Mouse (Mus musculus) adrenal gland, postnatal 36 days (tissue): ENCODE measurements around the gene Zfpl1. TPM values are rescaled to one million over a fixed set of nuclear protein-coding genes. Genes with fewer than 3 reads are reported as not detected.
A peak's percentile ranks its signal among the peaks of the same experiment; 100 is the strongest.

Source experiments
- DNase-seq, 2 experiments: peaks; one replicate each; pipeline ENCODE4 v3.0.0; 2021; ENCODE audit warnings: mixed read lengths in 1 of 2
- total RNA-seq, 2 experiments: library from RNA; stranded (reverse); gene quantifications; 2 replicates each; pipeline ENCODE4 v1.2.3; 2021

Gene Zfpl1
- total RNA-seq, 2 experiments from 2014 or later, result 34.2 to 37.4 TPM

DNA sequence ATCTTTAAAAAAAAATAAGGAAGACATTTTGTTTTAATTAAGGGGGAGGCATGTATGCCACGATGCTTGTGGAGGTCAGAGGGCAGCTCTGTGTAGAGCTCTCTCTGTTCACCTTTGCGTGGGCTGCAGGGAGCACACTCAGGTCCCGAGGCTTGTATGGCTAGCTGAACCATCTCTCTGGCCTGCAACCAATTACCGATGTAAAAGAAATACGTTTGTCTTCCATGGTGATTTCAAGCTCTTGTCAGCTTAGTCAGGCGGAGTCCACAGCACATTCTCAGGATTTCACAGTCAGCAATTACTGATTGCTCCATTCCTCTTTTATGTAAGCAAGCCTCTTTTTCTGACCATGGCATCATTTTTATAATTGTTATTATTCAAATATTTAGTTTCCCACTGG lies 16.4 kb upstream of the Zfpl1 start:
- no peak for DNase-seq

DNA sequence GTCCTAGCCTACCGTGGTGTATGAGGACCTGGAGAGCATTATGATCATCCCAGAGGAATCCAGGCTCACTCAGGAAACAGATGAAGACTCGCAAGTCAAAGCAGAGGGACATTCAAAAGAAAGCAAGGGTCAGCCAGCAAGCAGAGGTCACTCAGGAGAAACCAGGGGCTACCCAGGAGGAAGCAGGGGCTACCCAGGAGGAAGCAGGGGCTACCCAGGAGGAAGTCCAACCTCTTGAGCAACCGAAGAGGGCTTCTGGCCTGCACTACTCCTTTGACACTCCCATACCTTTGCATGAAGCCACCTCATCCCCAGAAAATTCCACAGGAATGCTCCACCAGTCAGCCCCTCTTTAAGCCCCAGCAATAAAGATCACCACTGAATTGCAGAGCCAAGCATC lies 13.1 kb upstream of the Zfpl1 start:
- peak in 1 of 2 experiments; percentile 44 for DNase-seq

DNA sequence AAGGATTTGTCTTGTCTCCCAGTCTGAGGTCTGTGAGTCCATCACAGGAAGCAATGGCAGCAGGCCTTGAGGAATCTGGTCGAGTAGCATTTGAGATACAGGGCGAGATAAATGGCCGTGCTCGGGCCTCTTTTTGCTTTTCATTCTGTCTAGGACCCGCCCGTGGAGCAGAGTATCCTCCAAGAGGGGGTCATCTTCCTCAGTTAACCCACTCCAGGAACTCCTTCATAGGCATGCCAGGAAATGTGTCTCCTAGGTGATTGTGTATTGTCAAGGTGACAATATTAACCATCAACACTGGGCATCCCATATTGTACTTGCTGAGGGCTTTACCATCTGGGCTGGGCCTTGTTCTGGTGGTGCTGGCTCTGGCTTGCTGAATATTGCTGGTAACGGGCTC lies 9.4 kb upstream of the Zfpl1 start, which contains the start of gene AC131692.1:
Gene AC131692.1, plus strand, starts transcription at position 301 of the 400 bp plus-strand sequence.
- no peak for DNase-seq

DNA sequence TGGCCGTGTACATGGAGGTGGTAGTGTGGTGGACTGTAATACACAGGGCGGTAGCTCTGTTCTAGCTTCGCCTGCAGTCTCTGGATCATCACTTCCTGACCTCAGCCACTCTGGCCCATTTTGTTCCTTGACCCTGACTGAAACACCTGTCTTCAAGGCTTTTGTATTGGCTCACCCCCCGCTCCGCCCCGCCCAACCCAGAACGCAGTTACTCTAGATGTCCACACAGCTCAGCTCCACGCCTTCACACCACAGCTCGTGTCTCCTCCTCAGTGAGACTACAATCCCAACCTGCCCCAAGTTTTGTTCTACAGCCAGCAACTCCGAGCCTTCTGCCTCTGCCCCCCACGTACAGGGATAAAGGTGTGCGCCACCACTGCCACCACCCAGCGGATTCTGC lies 4.1 kb upstream of the Zfpl1 start:
- DNase-seq, result no peak

DNA sequence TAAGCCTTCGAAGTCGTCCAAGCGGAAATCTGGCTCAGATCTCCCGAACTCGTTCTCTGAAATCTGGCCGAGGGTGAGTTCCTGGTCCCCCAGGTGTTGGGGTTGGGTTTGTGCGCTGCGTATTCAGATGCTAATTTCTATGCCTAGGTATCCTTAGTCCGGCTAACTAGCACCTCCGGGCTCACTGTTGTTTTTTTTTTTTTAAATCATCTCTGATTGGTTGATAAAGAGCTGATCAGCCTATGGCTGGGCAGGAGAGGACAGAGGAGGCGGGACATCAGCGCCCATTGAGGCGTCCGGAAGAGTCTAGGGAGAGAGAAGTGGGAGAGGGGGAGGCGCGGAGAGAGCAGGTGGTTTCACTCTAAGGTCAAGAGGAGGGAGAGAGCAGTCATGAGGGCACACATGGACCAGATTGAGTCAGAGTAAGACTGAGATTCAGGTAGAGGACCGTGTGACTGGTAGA lies 692 bp upstream of the Zfpl1 start:
- peak; percentile 65 to 69 for DNase-seq

DNA sequence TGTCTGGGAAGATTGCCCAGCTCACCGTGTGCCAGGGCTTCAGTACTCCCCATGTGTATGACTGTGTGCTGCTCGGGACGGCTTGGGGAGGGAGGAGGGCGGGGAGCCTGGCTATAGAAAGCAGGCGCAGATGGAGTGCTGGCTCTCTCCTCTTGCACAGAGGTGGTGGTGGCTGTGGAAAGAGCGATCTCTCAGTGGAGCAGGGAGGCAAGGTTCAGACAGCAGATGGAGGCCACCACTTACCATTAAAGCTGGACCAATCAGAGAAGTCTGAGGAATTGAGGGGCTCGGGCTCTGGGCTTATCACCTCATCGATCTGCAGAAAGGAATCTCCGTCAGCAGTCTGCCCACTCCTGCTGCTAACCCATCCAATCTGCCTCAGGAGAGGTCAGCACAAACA lies 2.6 kb downstream of the Zfpl1 start, which contains the start of gene Gm28374:
Gene Gm28374, minus strand, starts transcription at position 101 of the 400 bp plus-strand sequence.
- DNase-seq, result no peak

DNA sequence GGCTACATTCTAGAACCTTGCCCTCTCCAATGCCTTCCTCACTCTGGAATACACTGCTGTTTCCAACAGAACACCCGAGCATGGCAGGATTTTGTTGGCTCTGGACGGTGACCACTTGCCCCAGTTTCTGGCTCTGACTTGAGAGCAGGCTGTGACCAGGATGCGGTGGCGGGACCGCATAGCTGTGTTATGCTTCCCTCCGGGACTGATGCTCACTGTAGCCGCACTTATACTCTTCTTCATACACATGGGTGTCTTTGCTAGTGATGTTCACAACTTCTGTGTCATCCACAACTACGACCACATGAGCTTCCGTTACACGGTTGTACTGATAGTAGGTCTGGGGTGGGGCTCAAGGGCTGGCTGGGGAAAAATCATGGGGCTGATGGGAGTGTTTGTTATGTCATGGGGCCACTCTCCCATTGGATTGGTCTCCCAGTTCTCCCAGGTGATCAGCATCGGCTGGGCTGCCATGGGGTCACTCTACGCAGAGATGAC lies 4.7 kb downstream of the Zfpl1 start, which contains the start of gene Tmem262:
Gene Tmem262, plus strand, starts transcription at position 51 of the 498 bp plus-strand sequence.
- no peak for DNase-seq

DNA sequence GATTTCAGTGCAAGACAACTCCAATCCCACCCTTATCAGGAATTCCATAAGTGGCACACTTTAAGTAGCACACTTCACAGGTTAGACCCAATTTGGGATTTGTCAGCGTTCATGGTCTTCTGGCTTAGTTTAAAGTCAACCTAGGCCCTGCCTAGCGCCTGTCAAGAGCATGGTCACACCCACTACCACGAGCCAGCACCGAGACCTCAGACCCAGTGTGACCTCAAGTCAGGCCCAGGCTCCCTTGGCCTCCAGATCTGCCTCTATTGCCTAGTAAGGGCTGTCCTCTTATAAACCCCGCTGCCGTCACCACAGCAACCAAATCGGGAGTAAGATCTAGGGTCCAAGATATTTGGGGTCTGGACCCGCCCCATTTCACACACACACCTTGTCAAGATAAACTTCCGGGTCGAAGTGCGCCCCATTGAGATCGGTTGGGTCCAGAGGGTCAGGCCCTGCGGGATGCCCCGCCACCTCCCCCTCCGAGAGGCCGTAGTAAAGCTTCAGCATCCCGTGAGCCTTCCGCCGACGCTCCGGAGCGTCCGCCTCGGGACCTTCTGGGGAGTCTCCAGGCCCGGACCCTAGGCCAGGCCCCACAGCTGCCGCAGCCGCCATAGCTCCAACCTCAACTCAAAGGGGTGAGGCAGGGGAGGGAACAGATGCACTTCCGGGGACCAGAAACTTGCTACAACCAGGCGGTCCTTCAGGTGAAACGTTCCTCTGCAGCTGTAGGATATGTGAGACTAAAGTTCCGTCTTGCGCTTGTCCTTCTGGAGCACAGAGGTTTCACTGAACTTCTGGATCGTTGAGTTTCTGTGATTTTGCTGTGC lies 8.0 kb downstream of the Zfpl1 start, which contains the start of gene Vps51:
Gene Vps51, minus strand, starts transcription at position 668 of the 830 bp plus-strand sequence.
- DNase-seq, result peak; percentile 83 to 87

DNA sequence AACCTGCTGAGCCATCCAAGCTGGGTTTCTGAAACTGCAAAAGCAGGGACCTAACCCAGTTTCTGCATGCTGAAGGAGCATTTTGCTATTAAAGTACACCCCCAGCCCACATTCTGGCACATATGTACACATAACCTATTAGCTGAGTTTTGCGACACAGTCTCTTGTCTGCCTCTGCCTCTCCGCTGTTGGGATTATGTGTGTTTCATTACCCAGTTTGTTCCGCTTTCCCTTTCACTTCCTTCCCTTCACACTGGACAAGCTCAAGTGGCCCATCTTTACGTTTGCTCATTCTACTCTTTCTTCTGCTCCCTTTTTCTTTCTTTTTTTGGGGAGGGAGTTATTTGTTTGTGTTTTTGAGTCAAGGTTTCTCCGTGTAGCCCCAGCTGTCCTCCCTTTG lies 10.9 kb downstream of the Zfpl1 start:
- no peak for DNase-seq

DNA sequence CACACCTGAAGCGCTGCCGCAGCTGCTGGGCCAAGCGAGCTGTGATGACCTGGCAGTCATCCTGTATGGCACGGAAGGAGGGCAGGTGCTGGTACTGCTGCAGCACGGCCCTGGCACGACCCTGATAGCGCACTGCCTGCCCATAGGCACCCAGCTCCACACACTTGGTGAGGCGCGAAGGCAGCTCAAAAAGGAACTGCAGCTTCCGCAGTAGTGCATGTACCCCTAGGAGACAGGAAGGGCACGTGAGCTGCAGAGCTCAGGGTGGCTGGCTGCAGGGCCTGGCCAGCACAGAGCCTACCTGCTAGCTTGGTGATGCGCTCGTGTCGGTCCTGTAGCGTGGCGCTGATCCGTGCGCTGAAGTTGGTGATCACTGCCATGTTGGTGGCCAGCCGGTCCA lies 13.5 kb downstream of the Zfpl1 start:
- no peak for DNase-seq

DNA sequence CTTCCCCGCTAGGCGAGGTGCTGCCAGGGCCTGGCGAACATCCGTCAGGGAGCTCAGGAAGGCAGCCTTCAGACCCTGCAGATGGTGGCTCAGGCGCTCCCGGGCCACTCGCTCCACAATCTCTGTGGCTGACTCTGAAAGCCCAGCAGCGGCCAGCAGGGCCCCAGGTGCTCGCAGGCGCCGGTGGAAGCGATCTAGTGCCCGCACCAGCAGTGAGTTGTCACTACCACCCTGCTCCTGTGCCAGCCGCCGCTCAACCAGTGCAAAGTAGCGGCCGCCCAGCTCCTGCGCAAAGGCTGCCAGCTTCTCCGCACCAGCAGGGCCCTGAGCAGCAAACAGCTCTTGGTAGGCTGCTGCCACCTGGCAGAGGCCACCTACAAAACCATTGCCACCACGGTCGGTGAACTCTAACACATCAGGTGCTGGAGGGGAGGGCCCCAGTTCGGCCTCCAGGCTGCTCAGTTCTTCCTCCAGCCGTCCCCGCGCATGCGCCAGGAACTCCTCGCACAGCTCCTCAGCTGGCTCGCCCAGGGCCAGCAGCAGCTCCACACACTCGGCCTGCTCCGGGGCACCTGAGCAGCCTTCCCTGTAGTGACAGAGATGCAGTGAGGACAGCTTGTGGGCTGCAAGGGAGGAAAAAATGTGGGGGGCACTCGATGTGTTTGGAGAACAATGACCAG lies 14.0 kb downstream of the Zfpl1 start:
- DNase-seq, result no peak

DNA sequence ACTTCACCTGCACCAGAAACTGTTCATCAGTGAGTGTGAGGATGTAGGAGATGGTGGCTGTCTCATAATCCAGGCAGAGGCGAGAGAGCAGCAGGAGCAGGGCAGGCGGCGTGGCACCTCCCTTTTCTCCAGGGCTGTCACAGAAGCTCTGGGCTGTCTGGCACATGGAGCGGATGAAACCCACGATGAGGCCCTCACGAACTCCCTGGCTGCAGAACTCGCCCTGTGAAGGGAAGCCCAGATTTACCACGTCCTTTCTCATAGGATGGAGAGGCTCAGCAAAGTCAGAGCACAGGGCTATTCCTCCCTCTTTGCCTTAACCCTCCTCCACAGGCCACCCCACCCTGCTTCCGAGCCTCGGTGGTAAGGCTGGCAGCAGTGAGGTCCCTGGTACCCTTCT lies 14.9 kb downstream of the Zfpl1 start:
- no peak for DNase-seq

DNA sequence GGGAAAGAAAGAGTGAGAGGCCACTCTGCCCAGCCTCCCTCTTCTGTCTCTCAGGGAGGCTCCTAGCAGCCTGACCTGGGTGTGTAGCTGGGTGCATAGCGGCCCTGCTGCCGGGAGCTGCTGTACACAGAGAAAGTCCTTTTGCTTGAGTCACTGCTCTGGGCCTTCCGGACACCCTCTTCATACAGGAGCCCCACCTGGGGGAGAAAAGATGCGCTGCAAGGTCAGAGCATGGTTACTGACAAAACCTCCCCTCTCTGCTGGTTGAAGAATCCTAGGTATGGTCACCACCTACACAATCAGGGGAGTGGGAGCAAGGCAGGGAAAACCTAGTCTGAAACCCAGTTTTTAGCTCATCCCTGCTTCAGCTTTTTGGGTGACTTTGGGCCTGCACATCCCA lies 15.8 kb downstream of the Zfpl1 start:
- no peak for DNase-seq

DNA sequence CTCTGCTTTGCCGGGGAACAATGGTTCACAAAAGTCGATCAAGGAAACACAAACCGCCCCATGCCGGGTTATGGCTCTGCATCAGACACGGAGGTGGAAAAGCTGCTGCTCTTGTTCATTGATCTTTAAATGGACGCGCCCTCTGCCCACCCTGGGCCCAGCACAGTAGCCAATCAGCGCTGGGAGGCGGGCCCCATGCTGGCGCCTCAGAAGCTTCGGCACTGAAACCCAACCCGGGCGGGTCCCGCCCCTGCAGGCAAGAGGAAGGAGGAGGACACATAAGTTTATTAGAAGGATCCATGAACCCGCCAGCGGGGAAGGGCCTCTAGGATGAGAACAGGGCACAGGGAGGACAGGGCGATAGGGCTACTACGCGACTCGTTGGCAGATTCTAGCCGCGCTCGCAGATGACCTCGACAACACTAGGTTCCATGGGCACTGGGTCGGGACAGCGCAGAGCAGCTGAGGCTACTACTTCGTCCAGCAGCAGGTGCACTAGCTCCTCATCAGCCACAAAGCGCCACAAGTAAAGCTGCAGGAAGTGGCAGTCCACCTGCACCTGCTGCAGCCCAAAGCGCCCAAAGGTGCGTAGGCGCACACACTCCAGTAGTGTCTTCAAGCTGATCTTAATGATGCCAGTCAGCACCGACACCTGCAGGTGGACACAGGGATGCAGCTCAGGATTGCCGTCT lies 16.9 kb downstream of the Zfpl1 start, which contains the start of gene Tm7sf2:
Gene Tm7sf2, minus strand, starts transcription at position 650 of the 692 bp plus-strand sequence.
- peak; percentile 97 to 98 for DNase-seq

DNA sequence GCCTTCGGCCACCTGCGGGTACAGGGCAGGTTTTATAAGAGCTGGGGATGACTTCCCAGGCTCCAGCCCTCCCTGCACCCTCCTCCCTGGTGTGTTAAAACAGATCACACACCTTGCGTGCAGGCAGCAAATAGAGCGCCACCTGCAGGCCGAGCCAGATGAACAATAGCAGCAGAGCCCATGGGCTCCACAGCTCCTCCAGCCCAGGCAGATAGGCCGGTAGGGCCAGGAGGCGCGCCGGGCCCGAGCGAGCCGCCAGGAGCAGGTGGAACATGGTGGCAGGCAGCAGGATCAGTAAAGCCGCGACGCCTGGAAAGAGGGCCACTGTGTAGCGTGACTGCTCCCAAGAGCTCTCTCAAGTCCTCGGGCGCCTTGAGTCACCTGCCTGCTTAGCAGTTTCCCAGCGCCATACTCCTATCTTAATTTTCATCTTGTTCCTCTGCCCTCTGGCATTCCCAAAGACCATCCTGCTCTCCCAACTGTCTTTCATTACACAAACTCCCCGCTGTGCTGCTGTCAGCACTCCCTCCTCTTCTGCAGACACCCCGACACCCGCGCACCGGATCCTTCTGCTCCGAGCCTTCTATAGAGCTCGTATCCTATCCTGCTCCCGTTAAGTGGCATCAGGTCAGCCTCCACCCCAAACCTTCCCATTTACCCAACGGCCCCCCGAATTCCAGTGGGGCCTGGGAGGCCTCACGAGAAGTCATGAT lies 17.6 kb downstream of the Zfpl1 start:
- peak; percentile 87 to 89 for DNase-seq

DNA sequence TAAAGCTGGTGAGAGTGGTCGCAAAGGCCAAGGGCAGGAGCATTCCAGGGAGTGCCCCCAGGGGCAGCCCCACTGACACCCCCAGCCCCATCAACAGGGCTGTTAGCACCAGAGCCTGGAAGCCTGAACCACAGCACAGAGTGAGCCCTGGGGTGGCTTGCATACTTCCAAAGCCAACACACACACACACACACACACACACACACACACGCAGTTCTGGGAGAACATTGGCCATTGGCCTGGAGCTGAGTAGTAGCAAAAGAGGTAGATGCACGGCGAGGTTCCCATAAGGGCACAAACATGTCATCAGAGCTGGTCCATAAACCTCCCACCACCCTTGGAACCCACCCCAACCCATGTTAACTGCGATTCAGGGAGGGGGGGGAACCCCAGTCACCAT lies 18.2 kb downstream of the Zfpl1 start:
- DNase-seq, result no peak

DNA sequence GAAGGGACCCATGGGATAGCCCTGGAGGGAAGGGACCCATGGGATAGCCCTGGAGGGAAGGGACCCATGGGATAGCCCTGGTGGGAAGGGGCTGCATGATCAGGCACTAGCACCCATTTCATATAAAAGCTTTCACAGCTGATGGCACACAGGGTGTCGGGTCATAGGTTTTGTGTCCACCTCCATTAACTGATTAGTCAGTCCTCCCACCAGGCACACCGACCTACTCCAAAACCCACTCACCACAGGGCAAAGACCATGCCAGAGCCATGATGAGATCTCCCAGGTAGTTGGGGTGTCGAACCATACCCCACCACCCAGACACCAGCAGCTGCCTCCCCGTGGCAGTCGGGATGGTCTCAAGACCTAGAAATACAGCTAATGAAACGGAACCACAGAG lies 21.7 kb downstream of the Zfpl1 start:
- DNase-seq, result no peak

DNA sequence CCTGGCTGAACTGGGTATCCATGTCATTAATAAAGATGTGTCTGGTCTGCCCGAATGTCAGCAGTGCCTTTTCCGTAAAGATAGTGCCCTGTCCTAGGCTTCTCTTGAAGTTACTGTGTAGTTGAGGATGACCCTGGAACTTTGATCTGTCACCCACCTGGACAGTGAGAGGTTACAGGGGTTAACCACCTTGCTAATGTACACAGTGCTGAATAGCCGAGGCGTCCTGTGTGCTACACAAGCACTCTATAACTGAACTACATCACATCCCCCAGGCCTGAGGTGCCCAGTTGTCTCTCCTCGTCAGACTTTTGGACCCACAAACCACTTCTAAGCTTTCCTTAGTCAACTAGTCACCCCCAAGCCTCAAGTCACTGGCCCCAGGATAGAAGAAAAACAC lies 22.3 kb downstream of the Zfpl1 start:
- no peak for DNase-seq

DNA sequence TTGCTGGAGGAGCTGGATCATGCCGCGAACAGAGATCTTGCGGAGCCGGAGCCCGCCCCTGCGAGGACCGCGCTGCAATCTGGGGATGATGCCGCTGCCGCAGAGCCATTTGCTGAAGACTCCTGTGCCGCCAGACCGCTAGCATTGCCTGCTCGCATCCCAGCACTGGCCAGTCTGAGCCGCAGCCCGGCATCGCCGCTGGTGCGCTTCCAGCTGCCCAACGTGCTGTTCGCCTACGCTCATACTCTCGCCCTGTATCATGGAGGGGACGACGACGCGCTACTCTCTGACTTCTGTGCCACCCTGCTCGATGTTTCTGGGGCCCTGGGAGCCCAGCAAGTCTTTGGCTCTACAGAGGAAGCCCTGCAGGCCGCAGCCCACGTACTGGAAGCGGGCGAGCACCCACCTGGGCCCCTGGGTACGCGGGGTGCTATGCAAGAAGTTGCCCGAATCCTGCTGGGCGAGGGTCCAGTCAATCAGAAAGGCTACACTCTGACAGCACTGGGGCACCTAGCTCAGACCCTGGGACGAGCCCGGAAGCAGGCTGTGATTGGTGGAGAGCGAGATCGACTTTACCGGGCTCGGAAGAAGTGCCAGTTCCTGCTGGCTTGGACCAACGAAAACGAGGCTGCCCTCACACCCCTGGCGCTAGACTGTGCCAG lies 23.0 kb downstream of the Zfpl1 start:
- peak; percentile 53 to 65 for DNase-seq

DNA sequence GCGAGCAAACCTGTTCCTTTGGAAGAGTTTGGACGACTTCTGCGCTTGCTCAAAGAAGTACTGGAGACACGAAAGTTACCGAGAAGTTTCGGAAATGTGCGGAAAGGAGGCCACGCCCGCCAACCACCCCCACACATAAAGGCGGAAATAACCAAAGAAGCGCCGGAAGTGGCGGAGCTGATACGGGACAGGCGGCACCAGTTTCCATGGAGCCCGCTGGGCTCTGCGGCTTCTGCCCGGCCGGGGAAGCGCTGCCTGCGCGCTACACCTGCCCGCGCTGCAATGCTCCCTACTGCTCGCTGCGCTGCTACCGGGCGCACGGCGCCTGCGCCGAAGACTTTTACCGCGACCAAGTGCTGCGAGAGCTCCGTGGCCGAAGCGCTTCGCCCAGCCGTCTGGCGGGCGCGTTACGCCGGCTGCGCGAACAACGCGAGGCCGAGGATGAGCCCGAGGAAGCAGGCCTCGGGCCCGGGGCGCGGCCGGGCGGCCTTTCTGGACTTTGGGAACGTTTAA lies 23.7 kb downstream of the Zfpl1 start, which contains the start of gene Znhit2:
Gene Znhit2, plus strand, starts transcription at position 172 of the 513 bp plus-strand sequence.
- peak; percentile 94 for DNase-seq

DNA sequence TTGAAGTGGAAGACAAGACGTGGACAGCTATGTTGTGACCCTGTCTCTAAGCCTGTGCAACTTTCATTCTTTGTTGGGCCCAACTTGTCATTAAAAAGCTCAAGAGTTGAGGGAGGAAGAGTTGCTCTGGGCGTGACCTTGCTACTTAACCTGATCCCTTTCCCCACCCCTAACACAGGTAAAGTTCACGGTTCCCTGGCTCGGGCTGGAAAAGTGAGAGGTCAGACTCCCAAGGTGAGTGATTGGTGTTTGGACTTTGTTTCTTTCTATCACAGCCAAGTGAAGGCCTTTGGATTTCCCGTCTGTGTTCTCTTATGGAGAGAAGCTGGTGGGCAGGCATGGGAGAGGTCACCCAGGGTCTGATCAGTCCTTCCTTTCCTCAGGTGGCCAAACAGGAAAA lies 25.8 kb downstream of the Zfpl1 start:
- DNase-seq, result no peak
